ENCODE assay signal across 25 mouse cellular contexts in the genomic region with DNA sequence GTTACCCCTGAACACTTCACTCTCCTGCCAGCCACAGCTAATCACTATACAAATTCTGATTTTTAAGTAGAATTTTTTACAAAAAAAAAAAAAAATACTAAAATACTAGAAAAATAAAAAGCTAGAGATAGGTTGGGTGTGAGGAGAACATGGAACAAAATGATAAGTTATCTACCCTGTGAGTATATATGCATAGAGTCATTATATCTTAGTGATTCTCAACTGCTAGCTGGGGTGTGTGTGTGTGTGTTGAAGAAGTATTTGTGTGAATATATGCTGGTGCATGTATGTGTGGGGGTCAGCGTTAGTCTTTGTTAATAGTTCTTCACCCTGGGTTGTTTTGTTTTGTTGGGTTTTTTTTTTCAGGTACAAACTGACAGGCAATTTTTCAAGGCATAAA.
DNase-seq lines count a peak whose midpoint lies in the region; ATAC-seq lines count a peak whose summit lies in the region.
"Had no signal": no experiment of that assay in that cellular context is flagged by ENCODE, and none has a peak within 500 bp of the region (broad histone marks: within the 10 kb centered on the region; RNA-seq: fewer than 3 reads in every experiment).

No protein-coding gene starts in this region.

- no peak overlapping the region for H3K4me2 ChIP-seq in liver, embryonic 11.5 days
- 0 out of 2 replicates have a peak overlapping the region, but pooled peaks have one; percentile 14 for H3K4me2 ChIP-seq in liver, embryonic 13.5 days
- H3K4me2 ChIP-seq in liver, embryonic 15.5 days = no peak overlapping the region
- H3K4me2 ChIP-seq: embryonic facial prominence, embryonic 12.5 days; forebrain, embryonic 13.5 days; forebrain, embryonic 15.5 days had no signal

- H3K4me3 ChIP-seq in liver, embryonic 11.5 days (ENCODE audit: low read depth, low read length) = no peak overlapping the region
- H3K4me3 ChIP-seq in liver, embryonic 13.5 days (replicated peaks) = no peak overlapping the region
- no peak overlapping the region for H3K4me3 ChIP-seq in liver, embryonic 15.5 days (replicated peaks)
- H3K4me3 ChIP-seq: embryonic facial prominence, embryonic 10.5 days; embryonic facial prominence, embryonic 12.5 days; forebrain, embryonic 13.5 days; forebrain, embryonic 15.5 days had no signal

- no peaks in the 10 kb centered on the region for H3K4me1 ChIP-seq in liver, embryonic 11.5 days (replicated peaks; ENCODE audit: control insufficient read depth, insufficient read depth, low read length)
- H3K4me1 ChIP-seq in liver, embryonic 13.5 days (replicated peaks) = peaks cover 11% of the 10 kb centered on the region
- H3K4me1 ChIP-seq in liver, embryonic 15.5 days (replicated peaks) = peaks cover 5% of the 10 kb centered on the region; the same call in 1 of the 2 replicates
- H3K4me1 ChIP-seq: embryonic facial prominence, embryonic 10.5 days; embryonic facial prominence, embryonic 12.5 days; forebrain, embryonic 13.5 days; forebrain, embryonic 15.5 days had no signal

- ATAC-seq in liver, embryonic 11.5 days (replicated peaks; ENCODE audit: low FRiP score) = peak; percentile 72
- ATAC-seq in liver, embryonic 13.5 days (ENCODE audit: low read depth) = peak; percentile 83
- 0 out of 2 replicates have a peak, but pooled peaks have one; percentile 51 for ATAC-seq in liver, embryonic 15.5 days (ENCODE audit: insufficient read depth)
- ATAC-seq: activated CD4-positive, CD25-positive, alpha-beta regulatory T cell, adult 4 months; CD4-positive, CD25-positive, alpha-beta regulatory T cell, adult 4 months; forebrain, embryonic 13.5 days; forebrain, embryonic 15.5 days; forebrain, postnatal 0 days; Patski had no signal

- H3K9ac ChIP-seq in liver, embryonic 11.5 days (ENCODE audit: low read depth, low read length) = no peak overlapping the region
- H3K9ac ChIP-seq in liver, embryonic 13.5 days = no peak overlapping the region
- H3K9ac ChIP-seq in liver, embryonic 15.5 days = no peak overlapping the region
- H3K9ac ChIP-seq: embryonic facial prominence, embryonic 12.5 days; forebrain, embryonic 13.5 days; forebrain, embryonic 15.5 days; forebrain, postnatal 0 days had no signal

- DNase-seq in liver, embryonic 11.5 days (ENCODE audit: low spot score) = no peak
- DNase-seq in liver = no peak
- DNase-seq in liver, embryonic 13.5 days = no peak
- DNase-seq in adrenal gland, postnatal 4 days (ENCODE audit: low spot score in 2 of 2) = no peak
- DNase-seq: adrenal gland, adult 8-10 months; adrenal gland, postnatal 14 days; adrenal gland, postnatal 36 days; B cell, adult 2 months; cerebellum, adult 11 months; cerebellum, adult 18-20 months; cerebellum, adult 8-10 months; cerebellum, adult 9-11 months; cerebellum, postnatal 14 days; cerebellum, postnatal 36 days; forebrain, postnatal 0 days had no signal

- no peaks in the 10 kb centered on the region for H3K9me3 ChIP-seq in liver, embryonic 11.5 days (ENCODE audit: control insufficient read depth, low read length)
- H3K9me3 ChIP-seq in liver, embryonic 13.5 days (replicated peaks) = no peaks in the 10 kb centered on the region
- H3K9me3 ChIP-seq in liver, embryonic 15.5 days (replicated peaks) = no peaks in the 10 kb centered on the region
- H3K9me3 ChIP-seq: embryonic facial prominence, embryonic 10.5 days; embryonic facial prominence, embryonic 12.5 days; forebrain, embryonic 13.5 days; forebrain, embryonic 15.5 days; G1E had no signal

- H3K36me3 ChIP-seq in liver, embryonic 11.5 days (ENCODE audit: control insufficient read depth, insufficient read depth, low read length) = no peaks in the 10 kb centered on the region
- no peaks in the 10 kb centered on the region for H3K36me3 ChIP-seq in liver, embryonic 13.5 days
- H3K36me3 ChIP-seq in liver, embryonic 15.5 days (replicated peaks) = no peaks in the 10 kb centered on the region
- H3K36me3 ChIP-seq: embryonic facial prominence, embryonic 10.5 days; embryonic facial prominence, embryonic 12.5 days; forebrain, embryonic 15.5 days; G1E had no signal

- WGBS in liver, embryonic 11.5 days = 68% methylated on average over 1 of the region's 1 CpGs
- 35% methylated on average over 1 of the region's 1 CpGs for WGBS in liver, embryonic 13.5 days (ENCODE audit: insufficient replicate concordance)
- whole genome bisulfite sequencing in liver, embryonic 15.5 days (ENCODE audit: insufficient replicate concordance) = 34% methylated on average over 1 of the region's 1 CpGs

- H3K27ac ChIP-seq in liver, embryonic 11.5 days (ENCODE audit: low read depth, low read length) = no peak overlapping the region
- no peak overlapping the region for H3K27ac ChIP-seq in liver, embryonic 13.5 days
- H3K27ac ChIP-seq in liver, embryonic 15.5 days (replicated peaks) = no peak overlapping the region
- H3K27ac ChIP-seq: embryonic facial prominence, embryonic 10.5 days; embryonic facial prominence, embryonic 12.5 days; forebrain, embryonic 13.5 days; forebrain, embryonic 15.5 days had no signal

- no peaks in the 10 kb centered on the region for H3K27me3 ChIP-seq in liver, embryonic 11.5 days (replicated peaks; ENCODE audit: control insufficient read depth, insufficient read depth, low read length)
- H3K27me3 ChIP-seq in liver, embryonic 13.5 days = no peaks in the 10 kb centered on the region; the same call in 1 of the 2 replicates
- no peaks in the 10 kb centered on the region for H3K27me3 ChIP-seq in liver, embryonic 15.5 days
- H3K27me3 ChIP-seq: CH12.LX; embryonic facial prominence, embryonic 12.5 days; forebrain, embryonic 13.5 days; forebrain, embryonic 15.5 days had no signal
